Mouse (Mus musculus) cerebellum, postnatal 25 days (tissue): ENCODE measurements at regions not wholly inside any gene's neighbourhood (a gene's known extent, or its start where the extent isn't known, plus 50 kb on each side); places are given as distances from the start of the nearest gene placed in this dataset.

Experiments
- DNase-seq, 2 experiments: peaks; one replicate each; pipeline ENCODE4 v3.0.0; 2021; ENCODE audit warnings: mixed read lengths in 2 of 2

GRCm38 (mm10) chr16:27878499-27878898 lies 489.8 kb downstream of the Ccdc50 start:
- no peak for DNase-seq

- DNase-seq, result no peak
These were observed 490.3 kb downstream of the Ccdc50 start for GRCm38 (mm10) chr16:27878950-27879349.

GRCm38 (mm10) chr16:27884363-27884762 lies 495.7 kb downstream of the Ccdc50 start:
- DNase-seq, result peak in 1 of 2 experiments; percentile 4

- no peak for DNase-seq
These were observed 517.4 kb downstream of the Ccdc50 start for GRCm38 (mm10) chr16:27906036-27906435.

- DNase-seq, result no peak
These were observed 526.8 kb downstream of the Ccdc50 start for GRCm38 (mm10) chr16:27915422-27915821.

- DNase-seq, result no peak
These were observed 537.1 kb downstream of the Ccdc50 start for GRCm38 (mm10) chr16:27925528-27926360.

GRCm38 (mm10) chr16:27926361-27926651 lies 537.6 kb downstream of the Ccdc50 start:
- no peak for DNase-seq

- DNase-seq, result no peak
These were observed 560.6 kb downstream of the Ccdc50 start for GRCm38 (mm10) chr16:27949291-27949690.

GRCm38 (mm10) chr16:27949811-27950210 lies 561.1 kb downstream of the Ccdc50 start:
- no peak for DNase-seq

- DNase-seq, result no peak
These were observed 574.1 kb downstream of the Ccdc50 start for GRCm38 (mm10) chr16:27962811-27963210.

- peak; percentile 14 to 50 for DNase-seq
These were observed 590.2 kb downstream of the Ccdc50 start for GRCm38 (mm10) chr16:27978730-27979440.

GRCm38 (mm10) chr16:28015276-28015897 lies 626.7 kb downstream of the Ccdc50 start:
- DNase-seq, result no peak

- no peak for DNase-seq
These were observed 629.6 kb downstream of the Ccdc50 start for GRCm38 (mm10) chr16:28018311-28018710.

GRCm38 (mm10) chr16:28038954-28039353 lies 650.3 kb downstream of the Ccdc50 start:
- no peak for DNase-seq

GRCm38 (mm10) chr16:28043046-28043445 lies 654.4 kb downstream of the Ccdc50 start:
- DNase-seq, result no peak

GRCm38 (mm10) chr16:28064785-28065301 lies 676.2 kb downstream of the Ccdc50 start:
- DNase-seq, result no peak

- DNase-seq, result no peak
These were observed 669.8 kb downstream of the Fgf12 start for GRCm38 (mm10) chr16:28082891-28083649.

GRCm38 (mm10) chr16:28089489-28090134 lies 663.3 kb downstream of the Fgf12 start:
- DNase-seq, result no peak

GRCm38 (mm10) chr16:28104255-28105076 lies 648.4 kb downstream of the Fgf12 start:
- peak in 1 of 2 experiments; percentile 4 for DNase-seq

- no peak for DNase-seq
These were observed 647.8 kb downstream of the Fgf12 start for GRCm38 (mm10) chr16:28105085-28105484.

GRCm38 (mm10) chr16:28105866-28106265 lies 647.0 kb downstream of the Fgf12 start:
- no peak for DNase-seq
